Mouse (Mus musculus): ENCODE measurements around the gene Tdrd5.
"Not testable (repeated sequence)": the region's sequence is repeated elsewhere in the genome, so short reads cannot be mapped to it uniquely, and the experiment has no call there.

Gene Tdrd5

DNA sequence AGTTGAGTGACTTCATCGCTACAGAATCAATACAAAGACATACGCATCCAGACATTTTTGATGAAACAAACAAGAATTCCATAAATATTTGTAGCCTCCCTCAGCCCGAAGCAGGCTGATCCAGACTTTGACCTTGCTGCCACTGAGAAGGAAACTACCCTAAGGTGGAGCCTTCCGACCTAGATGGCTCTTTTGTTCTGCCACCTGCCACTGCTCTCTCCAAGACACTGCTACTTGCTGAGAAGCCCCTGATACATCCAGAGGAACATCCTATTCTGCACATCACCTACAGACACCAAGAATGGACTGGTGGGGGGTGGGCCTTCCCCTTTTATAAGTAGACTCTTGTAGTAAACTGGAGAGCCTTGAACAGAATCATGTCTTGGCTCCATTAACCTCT is 52.4 kb downstream of the Tdrd5 start:
- not testable (repeated sequence) for DNase-seq

- no peak for DNase-seq
These were observed 55.6 kb downstream of the Tdrd5 start for GRCm38 (mm10) chr1:156247893-156248292.

DNA sequence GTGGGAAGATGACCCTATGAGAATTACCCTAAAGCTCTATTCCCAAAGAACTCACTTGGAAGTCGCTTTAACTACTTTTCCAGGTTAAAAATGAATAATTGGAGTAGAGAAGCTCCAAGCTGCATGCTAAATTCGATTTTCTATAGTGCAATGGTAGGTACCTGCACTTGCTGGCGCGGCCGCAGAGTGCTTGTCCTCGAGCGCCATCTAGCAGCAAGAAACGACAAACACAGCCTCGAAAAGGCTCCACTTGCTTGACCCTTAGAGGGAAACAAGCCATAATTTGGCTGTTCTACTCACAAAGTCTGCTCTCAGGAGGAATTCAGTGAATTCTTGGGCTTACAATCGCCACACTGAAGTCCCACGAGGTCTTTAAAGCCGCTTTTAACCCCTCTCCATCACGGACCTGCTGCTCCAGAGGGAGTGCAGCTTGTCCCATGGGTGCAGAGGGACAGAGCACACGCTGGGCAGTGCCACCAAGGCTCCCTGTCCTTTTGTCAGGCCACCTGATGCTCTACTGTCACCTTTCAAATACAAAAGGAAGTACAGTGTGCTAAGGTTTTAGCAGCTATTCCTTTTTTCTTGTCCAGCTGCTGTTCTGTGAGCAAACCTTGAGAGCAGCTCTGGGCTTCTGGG is 61.6 kb downstream of the Tdrd5 start:
- no peak for DNase-seq

DNA sequence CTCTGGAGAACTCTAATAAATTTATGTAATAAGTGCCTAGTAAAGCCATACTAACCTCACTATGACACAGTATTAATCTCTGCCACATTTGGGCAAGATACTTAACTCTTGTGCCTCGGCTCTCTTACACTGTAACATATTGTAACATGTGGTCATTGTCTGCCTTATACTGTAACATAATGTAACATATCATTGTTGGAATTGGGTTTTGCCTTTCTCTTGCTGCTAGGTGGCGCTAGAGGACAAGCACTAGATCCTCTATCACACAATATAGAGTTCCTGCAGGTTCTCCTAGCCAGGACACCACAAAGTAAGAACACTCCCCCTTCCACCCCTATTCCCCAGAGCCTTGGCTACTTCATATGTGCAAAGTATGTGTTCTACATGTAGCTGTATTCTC is 62.4 kb downstream of the Tdrd5 start:
- DNase-seq = peak; percentile 8

GRCm38 (mm10) chr1:156231122-156231521 is 72.3 kb downstream of the Tdrd5 start:
- DNase-seq = no peak

DNA sequence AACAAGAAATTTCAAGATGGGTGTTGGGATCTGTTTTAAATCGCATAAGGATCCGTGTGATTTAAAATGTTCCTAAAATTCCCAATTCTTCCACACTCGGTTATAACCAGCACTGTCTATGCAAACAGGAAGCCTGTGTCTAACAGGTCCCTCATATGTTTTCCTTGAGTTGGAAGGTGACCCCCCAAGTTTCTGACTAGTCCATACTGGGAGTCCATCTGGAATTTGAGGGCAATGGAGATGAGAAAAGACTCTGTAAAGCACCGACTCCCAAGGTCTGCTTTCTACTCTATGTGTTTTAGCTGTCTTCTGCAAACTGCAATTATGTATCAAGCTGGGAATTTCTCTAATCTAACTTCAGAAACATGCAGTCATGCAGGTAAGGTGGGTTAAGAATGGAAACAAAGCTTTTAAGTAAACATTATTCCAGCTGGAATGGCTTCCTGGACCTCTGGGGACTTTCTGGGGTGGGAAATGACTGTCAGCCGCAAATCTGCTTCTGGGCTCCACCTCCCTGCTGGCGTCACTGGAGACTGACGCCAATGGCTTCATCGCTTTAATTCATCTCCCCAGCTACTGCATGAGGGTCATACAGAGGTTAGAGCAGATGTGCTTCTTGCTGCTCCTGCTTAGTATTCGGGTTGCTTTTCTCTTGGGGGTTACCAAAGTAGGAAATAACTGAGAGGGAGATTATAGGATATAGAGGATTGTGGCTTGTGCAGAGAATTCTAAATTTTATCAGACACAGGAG is 73.0 kb downstream of the Tdrd5 start:
- DNase-seq = no peak

DNA sequence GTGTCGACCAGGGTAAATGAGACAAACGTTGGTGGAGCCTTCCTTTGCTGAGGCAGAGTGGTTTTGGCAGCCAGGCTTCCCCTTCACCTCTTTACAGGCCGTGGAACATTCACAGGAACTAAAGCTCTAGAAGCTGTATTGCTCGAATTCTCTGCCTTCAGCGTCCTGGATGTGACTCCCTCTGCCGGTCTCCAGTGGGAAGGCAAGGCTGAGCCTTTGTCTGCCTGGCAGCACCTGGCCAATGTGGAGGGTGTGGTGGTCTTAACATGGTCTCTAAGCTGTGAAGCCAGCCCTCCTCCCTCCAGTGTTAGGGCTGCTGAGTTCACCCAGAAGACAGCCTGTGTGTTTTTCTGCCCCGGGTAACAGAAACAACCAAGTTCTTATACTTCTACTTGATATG is 74.0 kb downstream of the Tdrd5 start:
- DNase-seq = peak; percentile 12

DNA sequence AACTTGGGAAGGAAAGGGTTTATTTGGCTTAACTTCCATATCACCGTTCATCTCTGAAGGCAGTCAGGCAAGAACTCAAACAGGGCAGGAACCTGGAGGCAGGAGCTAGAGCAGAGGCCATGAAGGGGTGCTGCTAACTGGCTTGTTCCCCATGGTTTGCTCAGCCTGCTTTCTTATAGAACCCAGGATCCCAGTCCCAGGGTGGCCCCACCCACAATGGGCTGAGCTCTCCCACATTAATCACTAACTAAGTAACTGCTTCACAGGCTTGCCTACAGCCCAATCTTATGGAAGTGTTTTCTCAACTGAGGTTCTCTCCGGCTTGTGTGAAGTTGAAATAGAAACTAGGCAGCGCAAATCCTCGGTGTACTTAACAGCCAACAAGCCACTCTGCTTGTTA is 74.7 kb downstream of the Tdrd5 start:
- DNase-seq = no peak

- DNase-seq = no peak
These were observed 76.6 kb downstream of the Tdrd5 start for GRCm38 (mm10) chr1:156226903-156227302.

GRCm38 (mm10) chr1:156222205-156223000 is 81.1 kb downstream of the Tdrd5 start:
- no peak for DNase-seq

- DNase-seq = no peak
These were observed 82.1 kb downstream of the Tdrd5 start for GRCm38 (mm10) chr1:156221327-156221726.

- no peak for DNase-seq
These were observed 84.9 kb downstream of the Tdrd5 start for GRCm38 (mm10) chr1:156218573-156218972.

- no peak for DNase-seq
These were observed 85.5 kb downstream of the Tdrd5 start for GRCm38 (mm10) chr1:156217941-156218340.

DNA sequence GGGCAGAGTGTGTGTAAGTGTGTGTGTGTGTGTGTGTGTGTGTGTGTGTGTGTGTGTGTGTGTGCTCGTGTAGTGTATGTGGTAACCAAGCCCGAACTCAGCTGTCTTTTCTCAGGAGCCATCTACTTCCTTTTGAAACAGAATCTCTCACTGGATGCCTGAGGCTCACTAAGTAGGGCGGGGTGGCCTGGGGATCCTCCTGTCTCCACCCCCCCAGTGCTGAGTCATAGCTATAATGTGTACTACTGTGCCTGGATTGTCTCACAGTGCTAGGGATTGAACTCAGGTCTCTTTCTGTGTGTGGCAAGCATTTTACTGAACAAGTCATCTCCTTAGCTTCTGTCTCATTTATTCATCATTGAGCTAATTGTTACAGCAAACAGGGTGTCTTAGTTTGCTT is 86.1 kb downstream of the Tdrd5 start:
- DNase-seq = no peak

DNA sequence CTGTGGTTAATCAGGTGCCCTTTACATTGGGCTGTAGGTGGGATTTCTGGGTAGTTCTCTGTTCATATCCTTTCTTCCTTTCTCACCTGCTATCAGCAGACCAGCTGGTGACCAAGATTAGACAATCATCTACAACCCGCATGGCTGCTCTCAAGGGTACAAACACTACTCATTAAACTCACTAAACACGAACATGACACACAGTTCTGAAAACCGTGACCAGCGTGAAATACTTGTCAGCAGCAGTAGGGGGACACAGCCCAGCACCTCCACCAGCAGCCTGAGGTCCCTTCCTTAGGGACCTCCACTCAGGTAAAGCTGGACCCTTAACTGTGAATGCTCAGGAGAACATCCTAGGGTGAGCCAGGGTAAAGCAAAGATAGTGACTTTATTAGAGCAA is 87.2 kb downstream of the Tdrd5 start:
- DNase-seq = no peak

DNA sequence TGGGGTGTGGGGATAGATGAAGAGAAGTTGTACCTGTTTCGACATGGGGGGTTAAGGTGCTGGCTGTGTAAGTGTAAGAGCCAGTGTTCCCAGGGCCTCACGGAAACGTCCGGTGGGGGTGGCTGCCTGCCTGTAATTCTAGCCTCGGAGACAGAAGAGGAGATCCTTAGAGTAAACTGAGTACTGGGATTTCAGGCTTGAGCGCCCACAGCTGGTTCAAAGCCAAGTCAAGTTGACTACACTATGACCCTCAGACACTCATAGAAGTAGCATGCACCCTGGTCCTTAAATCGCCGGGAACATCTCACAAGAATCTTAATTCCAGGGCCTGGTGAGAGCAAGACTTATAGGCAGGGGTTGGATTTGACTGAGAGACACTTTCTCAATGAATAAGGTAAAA is 88.8 kb downstream of the Tdrd5 start:
- no peak for DNase-seq

GRCm38 (mm10) chr1:156212923-156213322 is 90.5 kb downstream of the Tdrd5 start:
- DNase-seq = no peak

GRCm38 (mm10) chr1:156211809-156212317 is 91.6 kb downstream of the Tdrd5 start:
- DNase-seq = no peak

Data from layer of hippocampus, adult 9-11 months (tissue).